Mouse (Mus musculus) limb, embryonic 12.5 days (tissue): ENCODE results near the gene Spata9. TPM values are rescaled to one million over a fixed set of nuclear protein-coding genes. Genes with fewer than 3 reads are reported as not detected.
"Not testable (repeated sequence)": the region's sequence is repeated elsewhere in the genome, so short reads cannot be mapped to it uniquely, and the experiment has no call there.

Source experiments
- ATAC-seq: fragments of 200-750 bp; cut with Nextera tagmentation; 2 replicates; pipeline ENCODE4 v1.8.0; 2017; ENCODE audit warnings: low read depth, moderate TSS enrichment; ENCODE audit not compliant: insufficient number of reproducible peaks, insufficient read depth, low FRiP score, low TSS enrichment
- H3K27ac ChIP-seq: fragments of 300-500 bp; sonication (generic); 2 replicates; pipeline ENCODE4 v1.5.1; 2016; ENCODE audit warnings: mild to moderate bottlenecking, moderate library complexity
- H3K27me3 ChIP-seq: fragments of 300-500 bp; sonication (generic); 2 replicates; pipeline ENCODE4 v1.6.1; 2016; ENCODE audit warnings: mild to moderate bottlenecking, moderate library complexity
- H3K36me3 ChIP-seq: fragments of 300-500 bp; sonication (generic); 2 replicates; pipeline ENCODE4 v1.6.1; 2016; ENCODE audit warnings: mild to moderate bottlenecking, moderate library complexity
- H3K4me1 ChIP-seq: fragments of 300-500 bp; sonication (generic); replicated peaks from 2 replicates; pipeline ENCODE4 v1.6.1; 2016
- H3K4me2 ChIP-seq: fragments of 300-500 bp; sonication (generic); 2 replicates; pipeline ENCODE4 v1.6.1; 2016; ENCODE audit warnings: mild to moderate bottlenecking, moderate library complexity
- H3K4me3 ChIP-seq: fragments of 300-500 bp; sonication (generic); replicated peaks from 2 replicates; pipeline ENCODE4 v1.5.1; 2016; ENCODE audit warnings: mild to moderate bottlenecking
- H3K9ac ChIP-seq: fragments of 300-500 bp; sonication (generic); replicated peaks from 2 replicates; pipeline ENCODE4 v1.6.1; 2016; ENCODE audit warnings: mild to moderate bottlenecking, moderate library complexity
- H3K9me3 ChIP-seq: fragments of 300-500 bp; sonication (generic); 2 replicates; pipeline ENCODE4 v1.6.1; 2016; ENCODE audit warnings: mild to moderate bottlenecking, moderate library complexity
- WGBS: fragments of 180-500 bp; shearing (Covaris S2); methylation state at CpG from one replicate; pipeline ENCODE4 v1.1.7; 2016; 5-methylcytosine and 5-hydroxymethylcytosine counted together
- polyA plus RNA-seq: library from polyadenylated mRNA; unstranded; fragments of >200 nt; fragmentation: Nextera tagmentation; extraction: Ambion mirVana; gene quantifications from 2 replicates; pipeline ENCODE4 v1.2.1, GENCODE M21; 2016

Spata9 gene
- polyA plus RNA-seq: 0.47 and 0.85 TPM in 2 replicates

DNA sequence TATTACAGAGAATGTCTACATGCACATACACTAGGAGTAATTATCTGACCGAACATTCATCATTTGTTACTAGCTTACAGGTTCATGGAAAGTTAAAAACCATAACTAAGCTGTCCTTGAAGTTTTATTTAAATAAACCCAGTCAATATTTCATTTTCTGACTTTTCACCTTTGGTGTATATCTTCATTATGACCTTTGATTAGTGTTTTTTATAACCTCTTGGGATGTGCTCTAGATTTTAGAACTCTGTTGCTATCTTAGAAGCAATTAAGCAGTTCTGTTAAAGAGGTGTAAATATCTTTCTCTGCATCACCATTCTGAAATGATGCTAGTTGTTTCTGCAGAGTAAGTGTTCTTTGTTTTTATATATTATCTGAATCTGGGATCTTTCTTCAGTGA is at the start of gene Spata9:
Spata9 (plus strand) TSS at position 301 of the 400 bp plus-strand sequence.
- Histone ChIP-seq H3K27ac (no peak within 1 kb of the TSS), H3K4me3 (no peak within 1 kb of the TSS), H3K4me1 (no peaks in the 10 kb centered on the region), H3K9ac (no peak within 1 kb of the TSS), H3K4me2 (no peak within 1 kb of the TSS), H3K27me3 (no peaks in the 10 kb centered on the region), H3K36me3 (no peaks in the 10 kb centered on the region), H3K9me3 (0 out of 2 replicates have a peak, but pooled peaks cover 6% of the 10 kb centered on the region)
- no peak for ATAC-seq
- WGBS: 93% methylated on average over 1 of the region's 1 CpGs

DNA sequence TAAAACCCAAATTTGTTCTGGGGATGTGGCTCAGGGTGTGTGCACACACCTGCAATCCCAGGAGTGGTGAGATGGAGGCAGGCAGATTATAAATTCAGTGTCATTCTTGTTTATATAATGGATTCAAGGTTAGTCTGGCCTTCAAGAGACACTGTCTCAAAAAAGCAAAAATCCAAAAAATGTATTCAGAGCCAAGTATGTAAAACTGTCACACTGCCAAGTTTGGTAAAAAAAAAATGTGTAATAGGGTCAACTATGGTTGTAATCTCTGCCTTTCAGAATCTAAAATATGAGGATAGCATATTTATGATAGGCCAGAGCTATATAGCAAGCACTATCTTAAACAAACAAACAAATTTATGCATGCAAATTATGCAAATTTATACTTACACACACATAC is 39.0 kb upstream of the Spata9 start:
- no peak overlapping the region for H3K9ac ChIP-seq
- peaks cover 15% of the 10 kb centered on the region for H3K4me1 ChIP-seq
- no peak overlapping the region for H3K4me2 ChIP-seq
- no peaks in the 10 kb centered on the region for H3K27me3 ChIP-seq
- no peak for ATAC-seq
- no peak overlapping the region for H3K4me3 ChIP-seq
- H3K36me3 ChIP-seq: peaks cover 54% of the 10 kb centered on the region
- no peaks in the 10 kb centered on the region for H3K9me3 ChIP-seq
- H3K27ac ChIP-seq: no peak overlapping the region

DNA sequence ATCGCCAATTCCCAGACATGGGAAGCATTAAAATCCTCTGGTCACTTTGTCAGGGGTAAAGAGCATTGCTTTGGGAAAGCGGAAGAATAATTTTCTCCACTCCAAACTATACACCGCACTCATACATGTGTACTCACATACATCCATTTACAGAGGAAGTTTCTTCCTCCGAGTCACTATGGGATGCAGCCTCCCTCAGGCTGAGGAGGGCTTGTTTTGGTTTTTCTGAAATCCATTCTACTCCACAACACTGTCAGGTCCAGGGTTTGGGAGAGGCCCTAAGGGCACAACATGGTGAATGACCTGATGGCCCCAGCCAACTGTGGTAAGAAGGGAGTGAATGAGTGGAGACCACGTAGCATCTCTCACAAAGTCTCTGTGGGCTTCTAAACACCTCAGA is 37.9 kb upstream of the Spata9 start:
- WGBS: 94% methylated on average over 5 of the region's 5 CpGs
- not testable (repeated sequence) for H3K9ac ChIP-seq, H3K4me2 ChIP-seq, ATAC-seq, H3K4me3 ChIP-seq, H3K27ac ChIP-seq, H3K27me3 ChIP-seq, H3K9me3 ChIP-seq
- Histone ChIP-seq H3K36me3 (peaks cover 59% of the 10 kb centered on the region), H3K4me1 (peaks cover 15% of the 10 kb centered on the region)

DNA sequence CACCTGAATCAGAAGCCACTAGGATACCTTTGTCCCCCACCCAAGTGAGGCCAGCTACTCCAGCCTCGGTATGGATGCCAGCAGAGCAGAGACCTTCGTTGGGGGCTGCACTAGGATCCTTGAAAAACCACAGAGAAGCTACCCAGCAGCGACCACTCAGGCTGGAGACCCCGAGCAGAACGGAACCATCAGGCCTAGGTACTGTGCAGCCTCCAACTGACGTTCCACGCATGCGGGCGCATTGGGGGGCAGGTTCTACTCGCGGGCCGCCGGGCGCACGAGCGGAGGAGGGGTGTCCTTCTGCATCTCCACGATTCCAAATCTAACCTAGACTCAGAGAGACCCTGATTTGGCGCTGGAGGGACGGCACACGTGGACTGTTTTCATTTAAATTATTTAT is 36.9 kb upstream of the Spata9 start:
- WGBS: 95% methylated on average over 20 of the region's 20 CpGs
- peak; percentile 56; the same call in 1 of the 2 replicates for ATAC-seq

DNA sequence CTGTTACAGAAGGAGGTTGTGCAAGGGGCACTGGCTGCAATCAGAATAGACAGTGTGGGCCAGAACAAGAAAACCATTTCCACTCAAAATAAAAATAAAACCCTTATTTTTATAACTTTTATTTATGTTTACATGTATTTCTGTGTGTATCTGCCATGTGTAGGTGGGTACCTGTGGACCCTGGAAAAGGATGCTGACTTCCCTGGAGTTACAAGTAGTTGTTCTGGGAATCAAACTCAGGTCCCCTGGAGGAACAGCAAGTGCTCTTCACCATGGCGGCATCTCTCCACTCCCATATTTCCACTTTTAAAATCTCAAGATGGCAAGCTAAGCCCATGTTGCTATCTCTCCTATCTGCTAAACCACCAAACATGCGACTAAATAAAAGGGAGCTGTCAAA is 36.3 kb upstream of the Spata9 start:
- 77% methylated on average over 2 of the region's 2 CpGs for WGBS
- Histone ChIP-seq H3K27ac (no peak overlapping the region), H3K4me1 (peaks cover 15% of the 10 kb centered on the region), H3K9me3 (no peaks in the 10 kb centered on the region), H3K4me3 (no peak overlapping the region), H3K27me3 (no peaks in the 10 kb centered on the region), H3K4me2 (no peak overlapping the region), H3K36me3 (peaks cover 59% of the 10 kb centered on the region), H3K9ac (no peak overlapping the region)
- ATAC-seq: no peak

More for the DNA sequence above, 36.9 kb upstream of the Spata9 start:
- no peak overlapping the region for H3K4me2 ChIP-seq
- H3K27ac ChIP-seq: no peak overlapping the region
- H3K4me3 ChIP-seq: no peak overlapping the region
- peaks cover 59% of the 10 kb centered on the region for H3K36me3 ChIP-seq
- no peak overlapping the region for H3K9ac ChIP-seq
- no peaks in the 10 kb centered on the region for H3K9me3 ChIP-seq
- peaks cover 15% of the 10 kb centered on the region for H3K4me1 ChIP-seq
- H3K27me3 ChIP-seq: no peaks in the 10 kb centered on the region

DNA sequence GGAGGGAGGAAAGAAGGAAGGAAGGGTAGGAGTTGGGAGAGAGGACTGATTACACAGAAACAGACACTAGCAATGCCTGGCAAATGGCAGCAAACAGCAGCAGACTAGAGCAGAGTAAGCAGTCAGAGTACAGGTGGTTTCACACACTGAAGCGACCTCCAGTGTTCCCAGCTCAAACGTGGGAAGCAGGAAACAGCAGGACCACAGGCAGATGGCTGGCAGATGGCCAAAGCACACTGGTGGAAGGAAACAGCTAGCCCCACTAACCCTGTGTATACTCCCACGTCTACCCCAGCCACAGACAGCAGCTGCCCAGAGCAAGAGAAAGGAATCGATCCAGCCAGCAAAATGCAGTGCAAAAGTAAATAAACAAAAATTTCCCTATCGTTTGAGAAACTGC is 35.9 kb upstream of the Spata9 start:
- 25% methylated on average over 5 of the region's 5 CpGs for WGBS

DNA sequence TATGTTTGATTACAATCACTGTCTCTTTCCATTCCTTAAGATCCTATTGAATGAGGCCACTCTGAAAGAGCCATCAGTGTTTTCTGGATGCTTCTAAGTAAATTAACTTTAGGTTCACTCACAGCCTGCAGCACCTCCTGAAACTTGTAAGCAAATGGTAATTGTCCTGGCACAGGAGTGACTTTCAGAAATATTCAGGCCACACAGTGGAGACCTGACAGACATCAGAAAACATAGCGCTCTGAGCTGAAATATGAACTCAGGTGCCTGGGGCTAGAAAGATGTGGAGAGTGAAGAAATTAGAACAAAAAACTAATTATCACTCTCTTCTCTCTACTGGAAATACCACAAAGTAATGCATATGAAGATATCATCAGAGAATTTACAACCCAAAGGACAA is 33.7 kb upstream of the Spata9 start:
- Histone ChIP-seq H3K27ac (no peak overlapping the region), H3K9ac (no peak overlapping the region), H3K4me1 (peaks cover 15% of the 10 kb centered on the region), H3K9me3 (no peaks in the 10 kb centered on the region), H3K27me3 (no peaks in the 10 kb centered on the region), H3K36me3 (peaks cover 56% of the 10 kb centered on the region), H3K4me2 (no peak overlapping the region), H3K4me3 (no peak overlapping the region)
- WGBS: 87% methylated on average over 1 of the region's 1 CpGs
- no peak for ATAC-seq

More for the DNA sequence above, 35.9 kb upstream of the Spata9 start:
- peak; percentile 81; the same call in 1 of the 2 replicates for ATAC-seq
- Histone ChIP-seq H3K4me3 (no peak overlapping the region), H3K36me3 (peaks cover 59% of the 10 kb centered on the region), H3K27me3 (no peaks in the 10 kb centered on the region), H3K9ac (no peak overlapping the region), H3K4me2 (no peak overlapping the region), H3K27ac (no peak overlapping the region), H3K4me1 (peaks cover 15% of the 10 kb centered on the region), H3K9me3 (no peaks in the 10 kb centered on the region)

DNA sequence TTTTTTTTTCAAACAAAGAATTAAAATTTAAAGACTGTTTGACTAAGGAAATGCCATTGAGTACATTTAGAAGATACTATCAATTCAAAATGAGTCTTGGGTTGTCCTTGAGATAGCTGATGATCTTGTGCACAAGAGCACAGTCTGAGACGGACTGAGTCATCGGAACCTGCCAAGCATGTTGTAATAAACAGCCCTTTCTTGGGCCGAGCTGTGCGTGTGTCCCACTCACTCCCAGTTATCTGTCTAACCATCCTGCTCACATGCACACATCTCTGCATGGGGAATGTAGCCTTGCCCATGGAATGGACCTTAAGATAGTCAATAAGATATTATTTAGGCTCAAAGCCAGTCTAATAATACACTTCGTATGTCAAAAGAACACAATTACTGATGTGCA is 28.1 kb upstream of the Spata9 start:
- H3K9ac ChIP-seq: no peak overlapping the region

DNA sequence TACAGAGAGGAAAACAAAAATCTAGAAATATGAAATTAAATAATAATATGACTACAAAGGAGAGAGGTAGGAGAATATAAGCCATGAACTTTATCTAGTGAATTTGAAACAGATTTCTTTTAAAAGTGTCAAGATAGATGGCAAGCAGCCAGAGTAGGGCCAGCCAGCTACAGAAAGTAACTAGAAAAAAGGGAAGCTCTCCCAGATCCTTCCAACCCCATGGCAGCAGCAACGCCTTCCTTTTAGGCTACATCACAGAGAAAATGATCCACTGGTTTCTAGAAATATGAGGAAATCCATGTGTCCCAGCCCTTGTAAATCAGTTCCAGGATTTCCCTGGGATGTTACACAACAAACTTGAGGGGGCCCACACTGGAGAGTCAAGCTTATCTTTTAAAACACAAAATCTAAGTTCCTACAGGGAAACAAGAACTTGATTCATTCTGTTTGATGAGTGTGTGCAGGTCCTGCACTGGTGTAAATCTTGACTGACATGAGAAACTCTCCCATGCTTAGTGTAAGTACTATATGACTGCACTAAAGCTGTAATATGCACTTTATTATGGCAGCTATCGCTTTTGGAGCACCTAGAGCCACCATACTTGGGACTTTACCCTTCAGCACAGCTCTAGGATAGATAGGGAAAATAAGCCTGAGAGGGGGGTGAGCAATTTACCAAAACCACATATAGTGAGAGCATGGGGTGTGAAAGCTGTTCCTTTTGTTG is 26.0 kb upstream of the Spata9 start:
- H3K4me2 ChIP-seq: peak overlapping the region; percentile 56

More for the DNA sequence above, 28.1 kb upstream of the Spata9 start:
- H3K27me3 ChIP-seq: no peaks in the 10 kb centered on the region
- H3K36me3 ChIP-seq: peaks cover 32% of the 10 kb centered on the region
- no peak overlapping the region for H3K4me2 ChIP-seq
- H3K4me1 ChIP-seq: peaks cover 10% of the 10 kb centered on the region
- ATAC-seq: no peak
- H3K4me3 ChIP-seq: no peak overlapping the region
- no peak overlapping the region for H3K27ac ChIP-seq
- WGBS: 95% methylated on average over 5 of the region's 5 CpGs
- no peaks in the 10 kb centered on the region for H3K9me3 ChIP-seq

DNA sequence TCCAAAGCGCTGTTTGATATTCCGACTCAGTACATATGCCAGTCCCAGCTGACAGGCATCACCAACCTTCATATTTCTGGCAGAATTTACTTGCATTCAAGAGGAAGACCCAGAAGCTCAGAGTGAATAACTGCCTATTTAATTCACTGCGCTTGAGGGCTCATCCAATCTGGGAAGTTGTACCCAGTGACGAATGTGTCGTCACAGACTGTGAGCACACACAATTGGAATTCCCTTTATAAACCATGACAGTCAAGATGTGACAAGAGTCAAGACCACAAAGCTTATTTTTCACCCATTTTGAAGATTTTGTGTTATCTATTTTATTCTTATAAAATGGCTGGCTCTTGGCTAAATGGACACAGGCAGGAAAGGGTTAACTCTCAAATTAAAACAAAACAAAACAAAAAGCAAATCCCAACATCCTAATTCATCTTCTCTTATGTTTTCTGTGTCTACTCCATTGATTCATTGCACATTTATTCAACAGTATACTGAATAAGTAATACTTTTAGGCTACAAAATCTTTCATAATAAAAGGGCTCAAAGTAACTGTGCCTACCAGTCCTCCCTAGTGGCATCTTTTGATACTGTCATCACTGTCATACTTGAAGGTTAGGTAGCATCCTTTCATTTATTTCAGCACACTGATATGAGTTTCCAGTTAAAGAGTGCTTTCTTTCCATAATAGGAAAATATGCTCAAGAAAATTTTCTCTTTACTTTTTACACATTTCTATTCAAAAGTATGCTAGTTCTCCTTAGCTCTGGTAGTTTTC is 25.2 kb upstream of the Spata9 start:
- no peak for ATAC-seq
- Histone ChIP-seq H3K9me3 (no peaks in the 10 kb centered on the region), H3K27me3 (no peaks in the 10 kb centered on the region), H3K4me1 (peaks cover 15% of the 10 kb centered on the region), H3K9ac (no peak overlapping the region), H3K36me3 (peaks cover 32% of the 10 kb centered on the region), H3K4me3 (peak overlapping the region; percentile 27), H3K4me2 (peak overlapping the region; percentile 56), H3K27ac (no peak overlapping the region)
- 92% methylated on average over 5 of the region's 5 CpGs for WGBS

More for the DNA sequence above, 26.0 kb upstream of the Spata9 start:
- no peak for ATAC-seq
- H3K4me1 ChIP-seq: peaks cover 15% of the 10 kb centered on the region
- H3K4me3 ChIP-seq: 0 out of 2 replicates have a peak overlapping the region, but pooled peaks have one; percentile 27
- H3K27me3 ChIP-seq: no peaks in the 10 kb centered on the region
- 84% methylated on average over 2 of the region's 2 CpGs for whole genome bisulfite sequencing
- H3K27ac ChIP-seq: no peak overlapping the region
- peaks cover 32% of the 10 kb centered on the region for H3K36me3 ChIP-seq
- H3K9me3 ChIP-seq: no peaks in the 10 kb centered on the region
- no peak overlapping the region for H3K9ac ChIP-seq

DNA sequence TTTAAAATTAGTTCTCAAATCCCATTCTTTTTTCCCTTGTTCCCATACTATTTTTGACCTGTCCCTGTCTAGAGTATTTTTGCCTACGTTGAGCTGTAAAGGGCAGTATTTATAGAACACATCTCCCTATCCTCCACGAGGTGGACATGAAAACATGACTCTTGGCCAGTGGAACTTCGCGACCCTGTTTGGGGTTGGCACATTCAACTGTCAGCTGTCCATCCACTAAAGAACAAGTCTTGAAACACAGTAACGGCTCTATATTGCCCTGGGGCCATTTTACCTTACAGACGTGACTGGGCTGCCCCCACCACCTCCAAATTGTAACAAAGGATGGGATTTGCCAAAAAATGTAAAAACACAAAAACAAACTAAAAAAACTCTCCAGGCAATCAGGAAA is 24.2 kb upstream of the Spata9 start:
- H3K27me3 ChIP-seq: no peaks in the 10 kb centered on the region
- peaks cover 15% of the 10 kb centered on the region for H3K4me1 ChIP-seq
- peak overlapping the region; percentile 85 for H3K4me3 ChIP-seq
- H3K36me3 ChIP-seq: peaks cover 26% of the 10 kb centered on the region
- no peak for ATAC-seq
- 1% methylated on average over 6 of the region's 6 CpGs for WGBS
- H3K9me3 ChIP-seq: no peaks in the 10 kb centered on the region
- H3K4me2 ChIP-seq: peak overlapping the region; percentile 61
- H3K9ac ChIP-seq: peak overlapping the region; percentile 98
- peak overlapping the region; percentile 100 for H3K27ac ChIP-seq
